Mouse (Mus musculus) midbrain, embryonic 13.5 days (tissue): Measurements from ENCODE around the gene Rab7. TPM values are rescaled to one million over a fixed set of nuclear protein-coding genes. Genes with fewer than 3 reads are reported as not detected.

Experiments used
- ATAC-seq: fragments of 200-750 bp; cut with Nextera tagmentation; 2 replicates; pipeline ENCODE4 v1.8.0; 2017; ENCODE audit warnings: mild to moderate bottlenecking, moderate TSS enrichment, moderate library complexity
- H3K27ac ChIP-seq: fragments of 300-500 bp; sonication (generic); 2 replicates; pipeline ENCODE4 v1.5.1; 2015; ENCODE audit warnings: inconsistent platforms, mild to moderate bottlenecking, moderate library complexity
- H3K27me3 ChIP-seq: fragments of 300-500 bp; sonication (generic); 2 replicates; pipeline ENCODE4 v1.6.1; 2015; ENCODE audit warnings: mild to moderate bottlenecking, inconsistent platforms
- H3K36me3 ChIP-seq: fragments of 300-500 bp; sonication (generic); 2 replicates; pipeline ENCODE4 v1.6.1; 2015; ENCODE audit warnings: mild to moderate bottlenecking, inconsistent platforms
- H3K4me1 ChIP-seq: fragments of 300-500 bp; sonication (generic); replicated peaks from 2 replicates; pipeline ENCODE4 v1.6.1; 2015; ENCODE audit warnings: inconsistent platforms
- H3K4me2 ChIP-seq: fragments of 300-500 bp; sonication (generic); replicated peaks from 2 replicates; pipeline ENCODE4 v1.6.1; 2015; ENCODE audit warnings: moderate library complexity, mild to moderate bottlenecking, inconsistent platforms
- H3K4me3 ChIP-seq: fragments of 300-500 bp; sonication (generic); replicated peaks from 2 replicates; pipeline ENCODE4 v1.5.1; 2015; ENCODE audit warnings: mild to moderate bottlenecking, inconsistent platforms
- H3K9ac ChIP-seq: fragments of 300-500 bp; sonication (generic); replicated peaks from 2 replicates; pipeline ENCODE4 v1.6.1; 2015; ENCODE audit warnings: mild to moderate bottlenecking, inconsistent platforms
- H3K9me3 ChIP-seq: fragments of 300-500 bp; sonication (generic); 2 replicates; pipeline ENCODE4 v1.6.1; 2016; ENCODE audit warnings: mild to moderate bottlenecking, inconsistent platforms
- WGBS: fragments of 180-500 bp; shearing (Covaris S2); methylation state at CpG from one replicate; pipeline ENCODE4 v1.1.7; 2015; 5-methylcytosine and 5-hydroxymethylcytosine counted together
- polyA plus RNA-seq: library from polyadenylated mRNA; unstranded; fragments of >200 nt; fragmentation: Nextera tagmentation; extraction: Ambion mirVana; gene quantifications from 2 replicates; pipeline ENCODE4 v1.2.1, GENCODE M21; 2015

Rab7 gene
- polyA plus RNA-seq, 1 experiment from 2014 or later: 271 TPM

DNA sequence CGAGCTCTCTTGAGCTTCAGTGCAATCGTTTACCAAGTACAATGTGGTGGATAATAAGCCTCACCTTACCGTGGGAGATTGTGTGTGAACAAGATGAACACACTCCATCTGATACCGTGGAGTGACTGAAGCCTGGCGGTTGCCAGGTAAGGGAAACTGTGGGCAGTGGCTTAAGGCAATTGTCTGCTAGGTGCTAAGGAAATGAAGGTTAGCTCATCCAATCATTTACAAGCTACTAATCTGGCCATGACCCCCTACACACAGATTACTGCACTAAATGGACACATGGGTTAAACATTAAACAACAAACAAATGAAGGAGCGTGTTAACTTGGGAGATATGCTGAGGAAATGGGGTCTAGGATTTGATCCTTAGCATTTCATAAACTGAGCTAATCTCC lies 3.9 kb upstream of the Rab7 start:
- Histone ChIP-seq H3K4me3 (no peak overlapping the region), H3K9me3 (no peaks in the 10 kb centered on the region), H3K27me3 (peaks cover 49% of the 10 kb centered on the region), H3K27ac (no peak overlapping the region), H3K4me2 (no peak overlapping the region), H3K4me1 (peaks cover 4% of the 10 kb centered on the region), H3K9ac (no peak overlapping the region), H3K36me3 (no peaks in the 10 kb centered on the region)
- ATAC-seq: no peak
- WGBS: 81% methylated on average over 6 of the region's 6 CpGs

DNA sequence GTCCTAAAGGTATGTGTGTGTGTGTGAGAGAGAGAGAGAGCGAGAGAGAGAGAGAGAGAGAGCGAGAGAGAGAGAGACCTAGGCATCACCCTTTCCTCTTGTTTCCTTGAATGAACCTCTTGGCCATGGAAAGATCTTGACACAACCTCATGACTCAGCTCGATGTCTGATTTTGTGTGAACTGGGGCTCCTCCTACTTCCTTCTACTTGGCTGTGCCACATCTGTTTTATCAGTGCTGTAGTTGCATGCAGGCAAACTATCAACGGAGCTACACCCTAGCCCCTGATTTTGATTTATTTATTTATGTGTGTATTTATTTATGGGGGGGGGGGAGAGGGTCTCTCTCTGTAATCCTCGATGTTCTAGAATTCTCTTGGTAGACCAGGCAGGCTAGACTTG lies 2.8 kb upstream of the Rab7 start:
- no peak for ATAC-seq
- Histone ChIP-seq H3K27me3 (peaks cover 41% of the 10 kb centered on the region), H3K4me3 (no peak overlapping the region), H3K9me3 (no peaks in the 10 kb centered on the region), H3K4me1 (peaks cover 16% of the 10 kb centered on the region), H3K4me2 (no peak overlapping the region), H3K9ac (no peak overlapping the region), H3K36me3 (no peaks in the 10 kb centered on the region), H3K27ac (no peak overlapping the region)
- 86% methylated on average over 5 of the region's 5 CpGs for WGBS

DNA sequence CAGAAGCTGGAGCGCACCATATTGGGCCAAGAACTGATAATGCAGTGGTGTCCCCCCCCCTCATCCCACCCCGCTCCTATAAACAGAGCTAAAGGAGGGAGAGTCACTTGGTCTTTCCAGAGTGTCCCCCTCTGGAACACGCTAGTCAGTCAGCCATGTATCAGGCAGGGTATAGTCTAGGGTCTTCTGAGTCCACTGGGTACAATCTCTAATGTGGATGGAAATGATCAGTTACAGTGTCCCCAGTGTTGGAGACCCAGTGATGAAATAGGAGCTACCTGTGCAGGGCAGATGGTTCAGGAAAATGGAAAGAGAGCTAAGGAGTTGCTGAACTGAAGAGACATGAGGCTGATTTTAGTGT lies 316 bp upstream of the Rab7 start:
- WGBS: 37% methylated on average over 3 of the region's 3 CpGs
- ATAC-seq: no peak
- peak overlapping the region; percentile 88 for H3K27ac ChIP-seq
- no peaks in the 10 kb centered on the region for H3K9me3 ChIP-seq
- peaks cover 24% of the 10 kb centered on the region for H3K27me3 ChIP-seq
- 0 out of 2 replicates have a peak, but pooled peaks cover 4% of the 10 kb centered on the region for H3K36me3 ChIP-seq
- peak overlapping the region; percentile 97 for H3K4me3 ChIP-seq
- H3K4me2 ChIP-seq: peak overlapping the region; percentile 98
- H3K9ac ChIP-seq: no peak overlapping the region
- peaks cover 34% of the 10 kb centered on the region for H3K4me1 ChIP-seq

DNA sequence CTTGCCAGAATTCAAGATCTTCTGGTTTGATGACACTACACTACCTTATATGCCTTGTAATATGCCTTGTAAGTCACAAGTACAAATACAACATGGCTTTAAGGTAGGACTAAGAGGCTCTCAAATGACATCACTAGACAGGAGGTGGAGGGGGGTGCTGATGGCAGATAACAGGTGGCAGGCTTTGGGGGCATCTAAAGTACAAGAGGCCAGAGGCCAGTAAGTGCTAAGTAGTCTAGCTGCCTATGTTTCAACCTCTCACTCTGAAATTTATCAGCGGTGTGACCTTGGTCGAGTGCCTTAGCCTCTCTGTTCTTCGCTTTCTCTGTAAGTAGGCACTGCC lies 865 bp downstream of the Rab7 start:
- Histone ChIP-seq H3K36me3 (0 out of 2 replicates have a peak, but pooled peaks cover 4% of the 10 kb centered on the region), H3K4me2 (peak overlapping the region; percentile 98), H3K9ac (peak overlapping the region; percentile 98), H3K4me1 (peaks cover 34% of the 10 kb centered on the region), H3K27me3 (peaks cover 16% of the 10 kb centered on the region), H3K27ac (no peak overlapping the region), H3K4me3 (peak overlapping the region; percentile 97), H3K9me3 (no peaks in the 10 kb centered on the region)
- no peak for ATAC-seq
- WGBS: 8% methylated on average over 3 of the region's 3 CpGs

DNA sequence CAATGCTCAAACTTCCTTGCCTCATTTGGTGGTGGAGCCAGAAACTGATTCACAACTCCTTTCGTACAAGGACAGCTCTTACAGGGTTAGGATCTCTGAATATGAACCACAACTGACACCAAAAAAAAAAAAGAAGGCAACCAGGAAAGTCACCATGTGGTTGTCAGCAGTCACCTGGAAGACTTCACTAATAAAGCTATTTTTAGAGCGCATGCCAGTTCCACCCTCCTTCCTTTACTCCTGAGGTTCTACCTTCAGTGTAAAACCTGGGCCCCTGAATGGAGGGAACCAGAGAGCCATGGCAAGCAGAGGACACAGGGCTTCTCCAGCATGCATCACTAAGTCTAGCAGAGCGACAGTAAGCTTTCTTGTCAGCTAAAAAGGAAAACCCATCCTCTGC lies 2.7 kb downstream of the Rab7 start:
- 0 out of 2 replicates have a peak, but pooled peaks cover 12% of the 10 kb centered on the region for H3K36me3 ChIP-seq
- no peak overlapping the region for H3K9ac ChIP-seq
- no peak for ATAC-seq
- no peak overlapping the region for H3K4me3 ChIP-seq
- 0 out of 2 replicates have a peak overlapping the region, but pooled peaks have one; percentile 3 for H3K4me2 ChIP-seq
- H3K27ac ChIP-seq: no peak overlapping the region
- H3K9me3 ChIP-seq: no peaks in the 10 kb centered on the region
- H3K4me1 ChIP-seq: peaks cover 34% of the 10 kb centered on the region
- H3K27me3 ChIP-seq: peaks cover 4% of the 10 kb centered on the region
- 96% methylated on average over 3 of the region's 3 CpGs for WGBS

DNA sequence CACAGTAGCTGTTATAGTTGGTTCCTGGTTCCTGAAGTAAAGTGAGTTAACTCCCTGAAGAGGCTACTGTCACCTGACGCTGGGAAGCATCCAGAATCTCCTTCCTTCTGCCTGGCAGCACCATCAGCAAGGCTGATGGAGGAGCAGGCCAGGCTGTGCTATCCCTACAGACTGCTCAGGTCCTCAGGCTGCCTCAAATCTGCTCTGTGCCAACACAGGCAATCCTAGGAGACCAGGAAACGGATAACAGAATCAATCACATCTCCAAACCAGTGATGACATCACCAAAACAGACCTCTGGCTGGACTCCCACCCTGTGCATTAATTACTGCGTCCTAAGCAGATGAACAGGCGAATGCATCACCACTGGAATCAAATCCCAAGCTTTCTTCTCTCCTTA lies 3.8 kb downstream of the Rab7 start:
- no peak overlapping the region for H3K4me3 ChIP-seq
- H3K27ac ChIP-seq: no peak overlapping the region
- peaks cover 12% of the 10 kb centered on the region; the same call in 1 of the 2 replicates for H3K36me3 ChIP-seq
- no peak for ATAC-seq
- peaks cover 34% of the 10 kb centered on the region for H3K4me1 ChIP-seq
- H3K9ac ChIP-seq: no peak overlapping the region
- 75% methylated on average over 4 of the region's 4 CpGs for WGBS
- no peak overlapping the region for H3K4me2 ChIP-seq
- H3K9me3 ChIP-seq: no peaks in the 10 kb centered on the region
- no peaks in the 10 kb centered on the region for H3K27me3 ChIP-seq

DNA sequence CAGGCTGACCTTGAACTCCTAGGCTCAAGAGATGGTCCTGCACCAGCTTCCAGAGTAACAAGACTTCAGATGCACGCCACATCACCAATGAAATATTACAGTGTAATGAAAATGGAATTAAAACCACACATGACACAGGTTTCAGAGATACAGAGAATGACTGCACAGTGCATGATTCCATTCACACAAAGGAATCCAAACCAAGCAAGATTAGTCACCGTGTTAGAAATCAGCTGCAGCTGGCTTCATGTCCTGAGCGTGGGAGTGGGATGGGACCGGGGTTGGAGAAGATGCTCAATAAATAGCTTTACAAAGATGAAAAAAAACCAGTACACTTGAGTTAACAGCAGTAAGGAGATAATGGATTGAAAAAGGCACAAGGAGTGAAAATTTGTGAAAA lies 5.6 kb downstream of the Rab7 start:
- H3K4me3 ChIP-seq: no peak overlapping the region
- WGBS: 96% methylated on average over 4 of the region's 4 CpGs
- H3K4me1 ChIP-seq: peaks cover 34% of the 10 kb centered on the region
- H3K9ac ChIP-seq: no peak overlapping the region
- ATAC-seq: no peak
- H3K4me2 ChIP-seq: no peak overlapping the region
- no peak overlapping the region for H3K27ac ChIP-seq
- peaks cover 18% of the 10 kb centered on the region; the same call in 1 of the 2 replicates for H3K36me3 ChIP-seq
- H3K27me3 ChIP-seq: no peaks in the 10 kb centered on the region
- H3K9me3 ChIP-seq: no peaks in the 10 kb centered on the region

DNA sequence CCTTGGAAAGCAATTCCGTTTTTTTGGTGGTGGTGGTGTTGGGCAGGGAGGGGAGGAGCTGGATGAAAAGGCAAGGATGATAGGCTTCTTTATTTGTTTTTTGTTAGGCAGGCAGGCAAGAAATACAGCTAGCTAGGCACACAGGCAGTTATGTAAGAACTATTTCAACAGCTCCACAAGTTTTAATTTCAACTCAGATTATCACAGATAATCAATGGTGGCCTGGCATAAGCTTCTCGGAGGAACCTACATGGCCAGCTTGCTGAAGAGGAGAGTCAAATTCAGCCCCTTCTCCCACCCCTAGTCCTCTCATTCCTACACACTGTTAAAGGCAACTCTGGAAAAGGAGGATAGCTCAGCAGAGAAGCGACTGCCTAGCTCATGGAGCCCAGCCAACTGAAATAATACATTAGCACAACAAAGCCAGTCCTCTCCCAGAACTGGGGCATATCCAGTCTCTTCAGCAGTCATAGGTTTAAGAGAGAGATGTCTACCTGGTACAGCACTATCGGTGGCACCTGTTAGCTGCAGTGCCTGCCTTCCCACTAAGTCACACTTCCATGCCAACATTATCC lies 7.5 kb downstream of the Rab7 start:
- H3K4me3 ChIP-seq: no peak overlapping the region
- no peak overlapping the region for H3K9ac ChIP-seq
- H3K4me2 ChIP-seq: no peak overlapping the region
- 83% methylated on average over 4 of the region's 4 CpGs for WGBS
- no peak for ATAC-seq
- H3K27me3 ChIP-seq: no peaks in the 10 kb centered on the region
- H3K9me3 ChIP-seq: no peaks in the 10 kb centered on the region
- H3K27ac ChIP-seq: no peak overlapping the region
- peaks cover 15% of the 10 kb centered on the region for H3K4me1 ChIP-seq
- H3K36me3 ChIP-seq: peaks cover 18% of the 10 kb centered on the region; the same call in 1 of the 2 replicates

DNA sequence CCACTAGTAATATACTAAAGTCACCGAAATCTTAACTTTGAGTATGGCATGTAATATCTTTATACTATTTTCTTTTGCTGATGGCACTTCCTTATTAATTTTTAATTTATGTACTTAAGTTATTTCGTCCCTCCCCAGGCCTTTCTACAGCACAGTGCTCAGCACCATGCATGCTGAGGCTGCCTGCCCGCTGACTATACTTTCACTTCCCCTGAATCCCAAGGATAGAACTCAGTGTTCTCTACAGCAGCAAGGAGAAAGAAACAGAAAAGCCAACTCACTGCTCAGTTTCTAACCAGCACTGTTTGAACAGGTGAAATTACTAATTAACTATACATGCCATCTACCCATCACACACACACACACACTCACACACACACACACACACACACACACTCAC lies 11.6 kb downstream of the Rab7 start:
- Histone ChIP-seq H3K4me1 (no peaks in the 10 kb centered on the region), H3K9ac (no peak overlapping the region), H3K4me3 (no peak overlapping the region), H3K4me2 (no peak overlapping the region), H3K27ac (no peak overlapping the region), H3K36me3 (peaks cover 9% of the 10 kb centered on the region; the same call in 1 of the 2 replicates), H3K9me3 (no peaks in the 10 kb centered on the region), H3K27me3 (no peaks in the 10 kb centered on the region)
- no peak for ATAC-seq
- 93% methylated on average over 3 of the region's 3 CpGs for WGBS

DNA sequence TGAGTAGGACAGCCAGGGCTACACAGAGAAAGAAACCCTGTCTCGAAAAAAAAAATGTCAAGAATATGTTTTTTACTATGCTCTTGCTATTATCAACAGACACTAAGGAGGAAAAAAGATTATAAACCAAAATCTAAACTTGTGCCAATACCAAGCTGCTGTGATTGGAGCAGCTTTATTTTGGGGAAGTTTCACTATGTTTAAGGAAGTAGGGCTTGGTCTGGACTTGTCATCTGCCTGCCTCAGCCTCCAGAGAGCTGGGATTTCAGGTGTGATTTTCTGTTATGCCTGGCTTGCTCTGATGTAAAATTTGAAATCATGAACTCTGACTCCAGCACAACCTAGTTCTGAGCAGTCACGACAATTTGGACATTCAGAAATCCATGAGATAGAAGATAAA lies 14.6 kb downstream of the Rab7 start:
- Histone ChIP-seq H3K27ac (no peak overlapping the region), H3K4me2 (no peak overlapping the region), H3K4me1 (no peaks in the 10 kb centered on the region), H3K9ac (no peak overlapping the region), H3K27me3 (no peaks in the 10 kb centered on the region), H3K4me3 (no peak overlapping the region), H3K9me3 (no peaks in the 10 kb centered on the region), H3K36me3 (peaks cover 7% of the 10 kb centered on the region; the same call in 1 of the 2 replicates)
- WGBS: 95% methylated on average over 2 of the region's 2 CpGs
- ATAC-seq: no peak

DNA sequence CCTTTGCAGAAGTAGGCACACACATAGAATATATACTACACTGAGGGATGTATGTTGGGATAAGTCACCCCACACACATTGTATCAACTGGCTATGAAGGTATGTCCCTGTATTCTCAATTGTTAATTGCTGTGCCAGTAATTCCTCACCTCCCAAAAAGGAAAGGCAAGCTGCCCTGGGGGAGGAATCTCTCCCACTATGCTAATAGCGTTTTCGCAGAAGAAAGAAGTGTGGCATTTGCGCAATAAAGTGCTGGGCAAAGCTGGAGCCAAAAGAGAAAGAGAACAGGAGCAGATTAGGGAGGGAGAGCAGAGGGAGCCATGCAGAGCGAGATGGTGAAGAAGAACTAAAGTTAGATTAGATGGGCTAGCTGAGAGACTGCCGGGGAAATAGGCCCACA lies 17.7 kb downstream of the Rab7 start:
- no peak for ATAC-seq
- H3K27me3 ChIP-seq: no peaks in the 10 kb centered on the region
- H3K9me3 ChIP-seq: no peaks in the 10 kb centered on the region
- no peak overlapping the region for H3K4me2 ChIP-seq
- no peak overlapping the region for H3K9ac ChIP-seq
- no peak overlapping the region for H3K27ac ChIP-seq
- peaks cover 15% of the 10 kb centered on the region for H3K36me3 ChIP-seq
- 74% methylated on average over 5 of the region's 5 CpGs for WGBS
- no peaks in the 10 kb centered on the region for H3K4me1 ChIP-seq
- no peak overlapping the region for H3K4me3 ChIP-seq

DNA sequence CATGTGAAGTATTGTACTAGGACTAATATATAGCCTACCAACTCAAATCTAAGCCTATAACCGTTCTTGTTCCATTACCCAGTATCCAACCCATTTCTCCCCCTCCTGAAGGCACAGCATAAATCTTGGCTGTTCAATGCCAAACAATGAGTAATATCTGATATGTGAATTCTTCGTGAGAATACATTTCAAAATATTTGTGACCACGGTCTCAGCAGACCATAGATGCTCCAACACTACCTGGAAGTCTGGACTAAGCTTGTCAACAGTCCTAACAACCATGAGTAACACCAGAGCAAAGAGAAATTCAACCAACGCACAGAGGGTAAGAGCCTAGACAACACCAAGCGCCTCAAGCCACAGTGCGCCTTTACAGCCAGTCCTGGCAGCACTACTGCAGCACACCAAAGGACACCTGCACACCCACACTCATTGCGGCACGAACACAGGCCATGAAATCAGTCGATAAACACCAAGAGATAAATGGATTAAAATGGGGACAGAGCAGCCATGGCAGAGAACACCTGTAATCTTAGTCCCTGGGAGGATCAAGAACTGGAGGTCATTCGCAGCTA lies 21.7 kb downstream of the Rab7 start:
- ATAC-seq: no peak
- Histone ChIP-seq H3K4me3 (no peak overlapping the region), H3K9ac (no peak overlapping the region), H3K9me3 (no peaks in the 10 kb centered on the region), H3K36me3 (peaks cover 15% of the 10 kb centered on the region), H3K4me2 (no peak overlapping the region), H3K27me3 (no peaks in the 10 kb centered on the region), H3K27ac (no peak overlapping the region), H3K4me1 (0 out of 2 replicates have a peak, but pooled peaks cover 3% of the 10 kb centered on the region)
- 97% methylated on average over 10 of the region's 10 CpGs for WGBS

DNA sequence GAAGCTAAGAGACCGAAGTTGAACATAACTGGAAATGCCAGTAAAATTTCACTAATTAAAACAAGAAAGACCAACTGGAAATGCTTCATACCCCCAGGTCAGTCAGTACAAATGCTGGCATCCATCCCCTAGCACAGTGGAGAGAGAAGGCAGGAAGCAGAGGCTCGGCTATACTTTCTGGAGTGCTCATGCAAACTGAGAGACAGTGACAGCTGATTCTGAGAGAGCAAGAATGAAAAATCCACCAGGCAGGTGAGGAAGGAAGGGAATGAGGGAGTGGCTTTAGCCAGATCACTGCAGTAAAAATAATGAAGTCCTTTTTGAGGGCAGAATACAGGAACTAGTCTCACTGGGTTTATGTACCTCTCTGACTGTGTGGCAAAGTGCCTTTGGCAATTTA lies 25.9 kb downstream of the Rab7 start:
- 0 out of 2 replicates have a peak, but pooled peaks cover 3% of the 10 kb centered on the region for H3K4me1 ChIP-seq
- no peak for ATAC-seq
- WGBS: 91% methylated on average over 2 of the region's 2 CpGs

More for the DNA sequence above, 25.9 kb downstream of the Rab7 start:
- H3K4me2 ChIP-seq: no peak overlapping the region
- H3K27me3 ChIP-seq: no peaks in the 10 kb centered on the region
- H3K36me3 ChIP-seq: peaks cover 10% of the 10 kb centered on the region
- no peak overlapping the region for H3K27ac ChIP-seq
- H3K9me3 ChIP-seq: no peaks in the 10 kb centered on the region
- H3K4me3 ChIP-seq: no peak overlapping the region
- no peak overlapping the region for H3K9ac ChIP-seq
